Comparison of ENCODE assay signal across 12 mouse cellular contexts in the genomic region with DNA sequence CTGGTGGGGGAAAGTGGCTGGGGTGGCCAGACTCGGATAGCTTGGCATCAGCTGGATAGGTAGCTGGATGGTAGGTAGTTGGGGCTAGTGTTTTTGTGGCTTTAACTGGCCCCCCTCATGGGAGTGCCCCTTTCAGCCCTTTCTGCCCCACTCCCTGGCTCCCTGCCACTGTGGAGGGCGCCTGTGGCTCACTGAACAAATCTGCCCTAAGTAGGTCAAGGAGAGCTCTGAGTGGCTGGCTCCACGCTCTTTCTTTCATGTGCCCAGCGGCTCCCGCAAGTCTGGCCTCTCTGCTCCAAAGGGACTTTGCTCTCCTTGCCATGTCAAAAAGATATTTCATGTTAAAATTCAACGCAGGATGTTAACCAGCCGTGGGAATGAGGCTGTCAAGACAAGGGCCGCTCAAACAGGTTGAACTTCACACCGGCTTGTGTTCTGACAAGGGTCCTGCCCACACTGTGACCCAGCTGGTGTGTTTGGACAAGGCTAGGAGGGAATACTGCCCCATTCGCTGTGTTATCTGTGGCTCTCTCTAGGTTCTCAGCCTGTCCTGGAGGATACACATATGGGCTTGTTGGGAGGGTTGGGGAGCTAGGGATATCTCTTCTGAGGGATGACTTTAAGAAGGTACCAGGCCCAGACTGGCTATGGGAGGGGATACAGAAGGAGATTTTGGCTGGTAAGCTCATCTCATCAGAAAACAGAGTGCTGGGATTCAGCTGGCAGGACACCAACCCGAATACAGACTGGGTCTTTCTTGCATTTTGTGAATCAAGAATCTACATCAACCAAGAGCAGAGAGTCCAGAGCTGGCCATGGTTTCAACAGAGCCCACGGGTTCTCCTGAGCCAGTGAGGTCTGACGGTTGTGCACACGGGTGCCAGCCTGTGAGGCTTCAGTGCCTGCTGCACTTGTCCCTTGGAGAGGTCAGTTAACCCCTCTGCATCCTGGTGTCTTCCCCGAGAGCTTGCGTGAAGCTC. TPM values are rescaled to one million over a fixed set of nuclear protein-coding genes. Genes with fewer than 3 reads are reported as not detected.
DNase-seq lines count a peak whose midpoint lies in the region; ATAC-seq lines count a peak whose summit lies in the region.
"Had no signal": no experiment of that assay in that cellular context is flagged by ENCODE, and none has a peak within 500 bp of the region (broad histone marks: within the 10 kb centered on the region; RNA-seq: fewer than 3 reads in every experiment).

No protein-coding gene starts in this region.

- no peak overlapping the region for H3K9ac ChIP-seq in kidney, embryonic 16.5 days (replicated peaks; ENCODE audit: low read length)
- H3K9ac ChIP-seq: embryonic facial prominence, embryonic 15.5 days; heart, embryonic 12.5 days; lung, embryonic 14.5 days; neural tube, embryonic 13.5 days had no signal

- H3K4me3 ChIP-seq in kidney, embryonic 16.5 days (ENCODE audit: low read length): no peak overlapping the region
- H3K4me3 ChIP-seq: embryonic facial prominence, embryonic 15.5 days; heart, embryonic 12.5 days; neural tube, embryonic 13.5 days had no signal

- no peak overlapping the region for H3K4me2 ChIP-seq in kidney, embryonic 16.5 days (replicated peaks; ENCODE audit: low read depth, low read length)
- H3K4me2 ChIP-seq: embryonic facial prominence, embryonic 15.5 days; heart, embryonic 12.5 days; lung, embryonic 14.5 days; neural tube, embryonic 13.5 days had no signal

- 62% methylated on average over 16 of the region's 16 CpGs for WGBS in kidney, embryonic 16.5 days

- H3K4me1 ChIP-seq in kidney, embryonic 16.5 days (ENCODE audit: insufficient read depth, low read length): 0 out of 2 replicates have a peak, but pooled peaks cover 2% of the 10 kb centered on the region
- H3K4me1 ChIP-seq: heart, embryonic 12.5 days had no signal

- no peaks in the 10 kb centered on the region for H3K9me3 ChIP-seq in kidney, embryonic 16.5 days (ENCODE audit: low read length)
- H3K9me3 ChIP-seq: embryonic facial prominence, embryonic 15.5 days; heart, embryonic 12.5 days; neural tube, embryonic 13.5 days had no signal

- ATAC-seq in kidney, embryonic 16.5 days (ENCODE audit: low FRiP score, low TSS enrichment): peak; percentile 87

- H3K36me3 ChIP-seq in kidney, embryonic 16.5 days (ENCODE audit: insufficient read depth, low read length): no peaks in the 10 kb centered on the region
- H3K36me3 ChIP-seq: embryonic facial prominence, embryonic 15.5 days; heart, embryonic 12.5 days; neural tube, embryonic 13.5 days had no signal

- DNase-seq in layer of hippocampus, postnatal 10 days (ENCODE audit: low spot score in 2 of 2): peak; percentile 64 to 73
- DNase-seq in layer of hippocampus, postnatal 25 days (ENCODE audit: extremely low spot score in 1 of 2, low spot score in 1 of 2): no peak
- DNase-seq in adrenal gland, adult 2 months: peak; percentile 87
- DNase-seq in cerebellum, adult 11-12 months: peak; percentile 76
- no peak for DNase-seq in heart, adult 8-10 months (ENCODE audit: low spot score)
- no peak for DNase-seq in heart, adult 9 months (ENCODE audit: low spot score in 2 of 2)
- DNase-seq in embryo, embryonic 11 days: no peak
- DNase-seq: lung, embryonic 14.5 days had no signal

- no peaks in the 10 kb centered on the region for H3K27me3 ChIP-seq in kidney, embryonic 16.5 days (ENCODE audit: insufficient read depth, low read length)
- H3K27me3 ChIP-seq: embryonic facial prominence, embryonic 15.5 days; neural tube, embryonic 13.5 days had no signal

- peak overlapping the region; percentile 69 for H3K27ac ChIP-seq in kidney, embryonic 16.5 days (ENCODE audit: low read length)
- H3K27ac ChIP-seq: embryonic facial prominence, embryonic 15.5 days; neural tube, embryonic 13.5 days had no signal

RNA-seq across cellular contexts. Expression of gene Slc22a12, which starts 5.9 kb away (rescaled TPM):
- 1 to 10 TPM in 1 of 2 experiments, under 1 TPM in 1; 0.71 to 1.3 TPM for total RNA-seq in layer of hippocampus, postnatal 10 days (2021)
- 1 to 10 TPM in 1 of 2 experiments, under 1 TPM in 1; 0.47 to 1.2 TPM for total RNA-seq in layer of hippocampus, postnatal 25 days (2021)
- total RNA-seq in adrenal gland, adult 2 months (2021): under 1 TPM; 0.37 to 0.45 TPM
- 0.11 and 0.32 TPM in 2 replicates for polyA plus RNA-seq in adrenal gland, adult 2 months (2012; rRNA removed)
- polyA plus RNA-seq in kidney, embryonic 16.5 days (2015; fragmentation: Nextera tagmentation; extraction: Ambion mirVana): 27.4 and 27.7 TPM in 2 replicates
- under 1 TPM in 1 of 4 experiments, not detected in 3; 0.28 TPM for total RNA-seq in heart, adult 8-10 months (2022)
- polyA plus RNA-seq: embryonic facial prominence, embryonic 15.5 days; heart, embryonic 12.5 days; lung, embryonic 14.5 days; neural tube, embryonic 13.5 days had no signal

Comparison
In these comparisons a context has a peak if more than half of its experiments do, and no peak if none do; other contexts are left out.
1. DNase-seq: peak in layer of hippocampus, postnatal 10 days (2 of 2), adrenal gland, adult 2 months (single experiment) and cerebellum, adult 11-12 months (single experiment); none in layer of hippocampus, postnatal 25 days (0 of 2), heart, adult 8-10 months (single experiment), heart, adult 9 months (0 of 2) and embryo, embryonic 11 days (single experiment).